ENCODE assay signal across 9 mouse cellular contexts in genomic region chr11:88288805-88289340, GRCm38 (mm10). TPM values are rescaled to one million over a fixed set of nuclear protein-coding genes. Genes with fewer than 3 reads are reported as not detected.
DNase-seq lines count a peak whose midpoint lies in the region; ATAC-seq and TF ChIP-seq lines count a peak whose summit lies in the region.
"Had no signal": no experiment of that assay in that cellular context is flagged by ENCODE, and none has a peak within 500 bp of the region (broad histone marks: within the 10 kb centered on the region; RNA-seq: fewer than 3 reads in every experiment).

No protein-coding gene starts in this region.

- H3K27ac ChIP-seq in layer of hippocampus, adult 2 months: no peak overlapping the region
- no peak overlapping the region for H3K27ac ChIP-seq in embryonic facial prominence, embryonic 14.5 days (replicated peaks; ENCODE audit: low read depth, low read length)
- H3K27ac ChIP-seq in midbrain, embryonic 16.5 days (ENCODE audit: low read length): 0 out of 2 replicates have a peak overlapping the region, but pooled peaks have one; percentile 43
- H3K27ac ChIP-seq: embryonic facial prominence, embryonic 13.5 days had no signal

- no peaks in the 10 kb centered on the region for H3K36me3 ChIP-seq in embryonic facial prominence, embryonic 14.5 days (ENCODE audit: control insufficient read depth, insufficient read depth, low read length)
- H3K36me3 ChIP-seq in midbrain, embryonic 16.5 days (ENCODE audit: control insufficient read depth, insufficient read depth, low read length): no peaks in the 10 kb centered on the region
- H3K36me3 ChIP-seq: embryonic facial prominence, embryonic 13.5 days had no signal

- DNase-seq in layer of hippocampus, adult 2 months (ENCODE audit: low spot score in 2 of 2): no peak
- DNase-seq in layer of hippocampus, postnatal 36 days: no peak
- no peak for DNase-seq in embryonic facial prominence, embryonic 14.5 days (ENCODE audit: low spot score)
- DNase-seq in gastrocnemius, postnatal 25 days: peak; percentile 48
- no peak for DNase-seq in embryo, embryonic 11 days
- DNase-seq in layer of hippocampus, adult 9-11 months: no peak

- H3K4me1 ChIP-seq in embryonic facial prominence, embryonic 14.5 days (ENCODE audit: control insufficient read depth, insufficient read depth, low read length): peaks cover under 1% of the 10 kb centered on the region; the same call in 1 of the 2 replicates
- peaks cover 6% of the 10 kb centered on the region for H3K4me1 ChIP-seq in midbrain, embryonic 16.5 days (ENCODE audit: control insufficient read depth, insufficient read depth, low read length)

- H3K9me3 ChIP-seq in embryonic facial prominence, embryonic 14.5 days (ENCODE audit: control insufficient read depth, low read length): no peaks in the 10 kb centered on the region
- no peaks in the 10 kb centered on the region for H3K9me3 ChIP-seq in midbrain, embryonic 16.5 days (replicated peaks; ENCODE audit: control insufficient read depth, low read length, poor library complexity, severe bottlenecking)
- H3K9me3 ChIP-seq: embryonic facial prominence, embryonic 13.5 days had no signal

- no peak overlapping the region for H3K4me2 ChIP-seq in embryonic facial prominence, embryonic 14.5 days (ENCODE audit: low read depth, low read length)
- no peak overlapping the region for H3K4me2 ChIP-seq in midbrain, embryonic 16.5 days (ENCODE audit: low read length)
- H3K4me2 ChIP-seq: embryonic facial prominence, embryonic 13.5 days had no signal

- TF ChIP-seq CTCF in layer of hippocampus, adult 2 months (conservative IDR thresholded peaks at IDR 0.05): peak; percentile 40

- no peak overlapping the region for H3K9ac ChIP-seq in embryonic facial prominence, embryonic 14.5 days (ENCODE audit: low read depth, low read length)
- no peak overlapping the region; the same call in 1 of the 2 replicates for H3K9ac ChIP-seq in midbrain, embryonic 16.5 days (ENCODE audit: low read depth, low read length)
- H3K9ac ChIP-seq: embryonic facial prominence, embryonic 13.5 days had no signal

- peak; percentile 61 for ATAC-seq in embryonic facial prominence, embryonic 14.5 days (ENCODE audit: low read depth)
- no peak for ATAC-seq in midbrain, embryonic 16.5 days

- WGBS in embryonic facial prominence, embryonic 14.5 days: 48% methylated on average over 12 of the region's 12 CpGs
- WGBS in midbrain, embryonic 16.5 days: 54% methylated on average over 12 of the region's 12 CpGs

- no peaks in the 10 kb centered on the region for H3K27me3 ChIP-seq in embryonic facial prominence, embryonic 14.5 days (replicated peaks; ENCODE audit: control insufficient read depth, insufficient read depth, low read length)
- no peaks in the 10 kb centered on the region for H3K27me3 ChIP-seq in midbrain, embryonic 16.5 days (ENCODE audit: control insufficient read depth, insufficient read depth, low read depth, low read length)

- no peak overlapping the region for H3K4me3 ChIP-seq in layer of hippocampus, adult 2 months
- no peak overlapping the region for H3K4me3 ChIP-seq in embryonic facial prominence, embryonic 14.5 days (ENCODE audit: low read depth, low read length)
- no peak overlapping the region for H3K4me3 ChIP-seq in midbrain, embryonic 16.5 days (ENCODE audit: low read depth, low read length)
- H3K4me3 ChIP-seq: embryonic facial prominence, embryonic 13.5 days had no signal

RNA-seq across cellular contexts. Expression of gene Ccdc182, which starts 5.0 kb away (rescaled TPM):
- total RNA-seq in layer of hippocampus, adult 2 months (2021): not detected
- total RNA-seq in layer of hippocampus, postnatal 36 days (2021): not detected
- polyA plus RNA-seq in embryonic facial prominence, embryonic 14.5 days (2014; fragmentation: Nextera tagmentation; extraction: Ambion mirVana): not detected in 2 replicates
- not detected for total RNA-seq in gastrocnemius, postnatal 25 days (2021)
- 0.17 TPM in 1 of 2 replicates, not detected in the other for polyA plus RNA-seq in midbrain, embryonic 16.5 days (2015; fragmentation: Nextera tagmentation; extraction: Ambion mirVana)
- total RNA-seq: megakaryocyte, adult 5-6 weeks had no signal
